Mouse (Mus musculus) liver, embryonic 13.5 days (tissue): ENCODE data around the gene Wnt7b. TPM values are rescaled to one million over a fixed set of nuclear protein-coding genes. Genes with fewer than 3 reads are reported as not detected.

Experiments used
- ATAC-seq: fragments of 200-750 bp; cut with Nextera tagmentation; 2 replicates; pipeline ENCODE4 v1.8.0; 2017; ENCODE audit warnings: low read depth, mild to moderate bottlenecking, moderate number of reproducible peaks, moderate library complexity
- DNase-seq: peaks from one replicate; pipeline ENCODE4 v3.0.0; 2022
- H3K27ac ChIP-seq: fragments of 300-500 bp; sonication (generic); 2 replicates; pipeline ENCODE4 v1.5.1; 2015; ENCODE audit warnings: moderate library complexity, mild to moderate bottlenecking, inconsistent platforms
- H3K27me3 ChIP-seq: fragments of 300-500 bp; sonication (generic); 2 replicates; pipeline ENCODE4 v1.6.1; 2015; ENCODE audit warnings: mild to moderate bottlenecking, inconsistent platforms
- H3K36me3 ChIP-seq: fragments of 300-500 bp; sonication (generic); 2 replicates; pipeline ENCODE4 v1.6.1; 2015; ENCODE audit warnings: mild to moderate bottlenecking, inconsistent platforms
- H3K4me1 ChIP-seq: fragments of 300-500 bp; sonication (generic); replicated peaks from 2 replicates; pipeline ENCODE4 v1.6.1; 2015; ENCODE audit warnings: inconsistent platforms
- H3K4me2 ChIP-seq: fragments of 300-500 bp; sonication (generic); 2 replicates; pipeline ENCODE4 v1.6.1; 2015; ENCODE audit warnings: inconsistent platforms, mild to moderate bottlenecking, moderate library complexity
- H3K4me3 ChIP-seq: fragments of 300-500 bp; sonication (generic); replicated peaks from 2 replicates; pipeline ENCODE4 v1.5.1; 2015; ENCODE audit warnings: mild to moderate bottlenecking, inconsistent platforms
- H3K9ac ChIP-seq: fragments of 300-500 bp; sonication (generic); 2 replicates; pipeline ENCODE4 v1.6.1; 2015; ENCODE audit warnings: mild to moderate bottlenecking, inconsistent platforms
- H3K9me3 ChIP-seq: fragments of 300-500 bp; sonication (generic); replicated peaks from 2 replicates; pipeline ENCODE4 v1.6.1; 2016; ENCODE audit warnings: inconsistent platforms
- WGBS: fragments of 180-500 bp; shearing (Covaris S2); methylation state at CpG from one replicate; pipeline ENCODE4 v1.1.7; 2015; ENCODE audit not compliant: insufficient replicate concordance; 5-methylcytosine and 5-hydroxymethylcytosine counted together
- polyA plus RNA-seq: library from polyadenylated mRNA; unstranded; fragments of >200 nt; fragmentation: Nextera tagmentation; extraction: Ambion mirVana; gene quantifications from 2 replicates; pipeline ENCODE4 v1.2.1, GENCODE M21; 2015

The Wnt7b gene
- polyA plus RNA-seq: 0.12 and 0.35 TPM in 2 replicates

DNA sequence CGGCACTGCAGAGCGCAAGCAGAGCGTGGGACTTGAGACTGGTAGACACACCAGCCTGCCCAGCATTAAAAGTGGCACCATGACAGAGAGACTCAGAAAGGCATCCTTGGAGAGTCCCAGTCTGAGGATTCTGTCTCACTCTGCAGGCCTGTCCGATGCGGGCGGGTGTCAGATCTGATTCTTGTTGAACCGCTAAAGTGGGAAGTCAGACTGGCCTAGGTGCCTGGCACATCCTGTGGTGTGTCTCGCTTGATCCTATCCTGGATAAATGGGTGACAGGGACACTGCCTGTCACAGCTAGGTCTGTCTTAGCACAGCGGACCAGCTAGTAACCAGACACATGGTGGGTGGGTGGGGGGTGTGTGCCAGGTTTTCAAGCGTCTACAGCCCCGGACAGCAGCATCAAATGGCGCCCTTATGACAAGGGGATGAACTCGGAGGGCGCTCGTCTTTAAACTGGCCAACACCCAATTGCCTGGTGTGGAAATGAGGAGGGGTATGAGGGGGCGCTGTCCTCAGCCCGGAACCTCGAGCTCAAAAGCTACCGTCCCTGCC lies at the start of gene Wnt7b:
TSS of gene Wnt7b (minus strand) at position 118 of the 555 bp plus-strand sequence.
- Histone ChIP-seq H3K36me3 (no peaks in the 10 kb centered on the region), H3K4me1 (peaks cover 7% of the 10 kb centered on the region; the same call in 1 of the 2 replicates), H3K27me3 (peaks cover 90% of the 10 kb centered on the region), H3K9me3 (no peaks in the 10 kb centered on the region), H3K27ac (no peak within 1 kb of the TSS), H3K4me3 (peak within 1 kb of the TSS; percentile 46), H3K9ac (no peak within 1 kb of the TSS), H3K4me2 (peak within 1 kb of the TSS; percentile 60)
- DNase-seq (no peak), ATAC-seq (no peak)
- 7% methylated on average over 19 of the region's 19 CpGs for WGBS

DNA sequence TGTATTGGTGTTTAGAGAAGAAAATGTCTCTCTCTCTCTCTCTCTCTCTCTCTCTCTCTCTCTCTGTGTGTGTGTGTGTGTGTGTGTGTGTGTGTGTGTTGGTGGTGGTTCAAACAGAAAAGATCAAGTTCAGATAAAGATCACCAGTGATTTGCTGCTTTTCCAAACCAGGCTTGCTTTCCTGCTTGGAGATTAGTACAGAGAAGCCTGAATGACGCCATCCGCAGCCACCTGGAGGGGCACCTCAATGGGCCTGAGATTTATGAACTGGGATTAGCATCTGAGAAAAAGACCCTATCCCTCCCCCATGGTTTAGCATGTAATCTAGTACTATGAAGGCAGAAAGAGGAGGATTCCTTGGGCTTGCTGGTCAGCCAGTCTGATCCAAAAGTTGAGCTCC lies 49.3 kb upstream of the Wnt7b start:
- WGBS: 67% methylated on average over 2 of the region's 2 CpGs
- Histone ChIP-seq H3K36me3 (no peaks in the 10 kb centered on the region), H3K9me3 (no peaks in the 10 kb centered on the region), H3K4me3 (no peak overlapping the region), H3K27me3 (peaks cover 34% of the 10 kb centered on the region), H3K9ac (no peak overlapping the region), H3K27ac (no peak overlapping the region), H3K4me1 (peaks cover 19% of the 10 kb centered on the region), H3K4me2 (no peak overlapping the region)
- ATAC-seq (no peak), DNase-seq (no peak)

DNA sequence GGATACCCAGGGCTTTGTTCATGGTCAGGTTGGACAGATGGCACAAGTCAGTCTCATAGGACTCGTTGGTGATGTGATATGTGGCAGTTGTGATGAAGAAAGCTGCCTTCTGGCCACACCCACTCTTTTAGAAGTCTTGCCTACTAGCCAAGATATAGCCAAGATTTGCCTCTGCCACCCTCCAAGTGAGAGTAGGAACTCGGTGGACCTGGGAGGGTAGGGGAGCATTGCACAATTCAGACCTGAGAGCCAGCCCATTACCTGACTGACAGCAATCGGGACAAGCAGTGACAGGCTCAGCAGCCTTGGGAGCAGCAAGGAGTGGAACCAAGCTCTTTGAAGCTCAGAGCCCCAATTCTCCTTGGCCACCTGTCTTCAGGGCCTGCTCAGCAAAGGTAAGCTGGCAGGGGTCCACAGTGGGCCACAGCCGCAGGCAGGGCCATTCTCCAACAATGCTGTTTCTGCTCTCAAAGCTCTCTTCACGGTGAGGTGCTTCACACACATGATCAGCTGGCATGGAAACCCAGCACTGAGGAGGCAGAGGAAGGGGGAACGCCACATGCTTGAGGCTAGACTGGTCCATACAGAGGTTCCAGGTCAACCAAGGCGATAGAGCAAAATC lies 47.8 kb upstream of the Wnt7b start:
- peaks cover 50% of the 10 kb centered on the region for H3K27me3 ChIP-seq
- no peak overlapping the region for H3K4me3 ChIP-seq
- 63% methylated on average over 7 of the region's 7 CpGs for WGBS
- H3K4me2 ChIP-seq: no peak overlapping the region
- no peaks in the 10 kb centered on the region for H3K36me3 ChIP-seq
- peaks cover 14% of the 10 kb centered on the region for H3K4me1 ChIP-seq
- H3K9ac ChIP-seq: no peak overlapping the region
- H3K9me3 ChIP-seq: no peaks in the 10 kb centered on the region
- no peak for DNase-seq
- no peak overlapping the region for H3K27ac ChIP-seq
- no peak for ATAC-seq

DNA sequence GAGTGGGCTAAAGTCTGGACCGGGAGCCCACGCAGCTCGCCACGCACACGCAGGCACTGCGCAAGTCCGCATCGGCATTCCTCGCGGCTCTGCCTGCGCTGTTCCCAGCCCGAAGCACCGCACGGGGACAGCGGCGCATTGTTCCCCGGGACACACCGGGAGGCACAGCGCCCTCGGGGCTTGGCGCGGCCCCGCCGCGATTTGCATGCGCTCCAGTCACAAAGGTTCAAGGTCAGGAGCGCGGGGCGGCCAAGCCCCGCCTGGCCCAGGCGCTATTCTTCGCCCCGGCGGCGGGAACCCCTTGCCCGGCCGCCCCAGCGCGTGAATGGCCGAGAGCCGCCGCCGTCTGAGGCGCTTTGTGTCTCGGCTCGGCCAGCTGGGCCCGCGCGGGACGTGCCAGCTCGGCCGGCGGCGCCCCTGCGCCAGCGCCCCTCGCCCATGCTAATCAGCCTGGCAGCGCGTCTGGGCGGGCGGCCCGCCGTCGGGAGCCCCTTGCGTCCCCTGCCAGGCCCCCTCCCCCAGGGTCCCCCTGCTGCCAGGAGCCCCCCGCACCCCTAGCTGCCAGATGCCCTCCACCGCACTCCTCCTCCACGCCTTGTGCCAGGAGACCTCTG lies 43.5 kb upstream of the Wnt7b start:
- no peaks in the 10 kb centered on the region for H3K36me3 ChIP-seq
- WGBS: 3% methylated on average over 66 of the region's 68 CpGs
- peaks cover 89% of the 10 kb centered on the region for H3K27me3 ChIP-seq
- peak overlapping the region; percentile 52 for H3K4me2 ChIP-seq
- H3K4me3 ChIP-seq: peak overlapping the region; percentile 35
- DNase-seq: no peak
- no peak for ATAC-seq
- no peaks in the 10 kb centered on the region for H3K9me3 ChIP-seq
- 0 out of 2 replicates have a peak, but pooled peaks cover 5% of the 10 kb centered on the region for H3K4me1 ChIP-seq
- no peak overlapping the region for H3K27ac ChIP-seq
- 0 out of 2 replicates have a peak overlapping the region, but pooled peaks have one; percentile 13 for H3K9ac ChIP-seq

DNA sequence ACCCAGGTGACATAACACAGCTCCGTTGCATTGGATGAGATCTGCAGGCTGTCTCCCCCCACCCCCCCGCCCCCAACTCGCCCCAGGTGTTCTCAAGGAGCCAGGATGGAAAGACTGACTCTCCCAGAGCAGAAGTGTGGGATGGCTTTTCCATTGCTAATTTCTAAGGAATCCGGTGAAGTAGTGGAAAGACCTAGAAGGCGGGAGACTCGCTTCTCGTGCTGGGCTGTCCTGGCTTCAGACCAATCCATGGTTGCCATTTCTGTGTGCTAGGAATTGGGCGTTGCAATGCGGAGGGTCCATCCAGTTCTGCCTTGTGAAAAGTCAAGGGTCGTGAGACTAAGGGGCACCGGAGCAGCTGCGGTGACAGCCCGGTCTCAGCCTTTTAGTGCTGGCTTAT lies 39.9 kb upstream of the Wnt7b start:
- H3K9me3 ChIP-seq: 0 out of 2 replicates have a peak, but pooled peaks cover 2% of the 10 kb centered on the region
- ATAC-seq: no peak
- 0 out of 2 replicates have a peak, but pooled peaks cover 5% of the 10 kb centered on the region for H3K4me1 ChIP-seq
- H3K4me3 ChIP-seq: no peak overlapping the region
- peaks cover 69% of the 10 kb centered on the region for H3K27me3 ChIP-seq
- H3K4me2 ChIP-seq: no peak overlapping the region
- H3K9ac ChIP-seq: no peak overlapping the region
- no peak for DNase-seq
- H3K36me3 ChIP-seq: no peaks in the 10 kb centered on the region
- no peak overlapping the region for H3K27ac ChIP-seq
- WGBS: 63% methylated on average over 13 of the region's 13 CpGs

DNA sequence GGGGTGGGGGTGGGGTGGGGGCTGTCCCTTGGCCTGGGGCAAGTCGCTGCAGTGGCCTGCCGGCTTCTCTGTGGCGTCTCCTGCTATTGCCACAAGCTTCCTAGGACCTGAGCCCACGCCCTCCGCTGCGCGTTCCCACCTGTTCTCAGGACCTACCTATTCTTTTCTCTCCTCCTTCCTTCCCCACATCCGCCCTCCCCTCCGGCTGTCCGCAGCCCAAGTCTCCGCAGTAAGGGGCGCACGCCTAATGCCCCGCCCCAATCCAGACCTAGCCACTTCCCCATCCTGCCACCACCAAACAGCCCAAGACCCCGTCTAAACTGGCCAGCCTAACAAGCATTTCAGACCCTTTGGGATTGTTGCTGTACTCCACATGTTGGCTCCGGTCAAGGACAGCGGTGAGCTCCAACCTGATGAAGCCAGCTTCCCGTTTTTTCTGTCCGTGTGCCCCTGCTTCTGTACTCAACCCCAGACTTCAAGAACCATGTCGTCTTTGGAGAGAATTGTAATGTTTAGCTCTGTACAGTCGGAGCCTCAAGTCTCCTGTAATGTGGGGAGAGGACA lies 33.3 kb upstream of the Wnt7b start:
- Histone ChIP-seq H3K36me3 (no peaks in the 10 kb centered on the region), H3K27ac (no peak overlapping the region), H3K9me3 (0 out of 2 replicates have a peak, but pooled peaks cover 2% of the 10 kb centered on the region), H3K4me2 (no peak overlapping the region), H3K4me3 (no peak overlapping the region), H3K9ac (no peak overlapping the region), H3K4me1 (0 out of 2 replicates have a peak, but pooled peaks cover 2% of the 10 kb centered on the region), H3K27me3 (peaks cover 28% of the 10 kb centered on the region)
- WGBS: 20% methylated on average over 21 of the region's 21 CpGs
- DNase-seq (no peak), ATAC-seq (no peak)

DNA sequence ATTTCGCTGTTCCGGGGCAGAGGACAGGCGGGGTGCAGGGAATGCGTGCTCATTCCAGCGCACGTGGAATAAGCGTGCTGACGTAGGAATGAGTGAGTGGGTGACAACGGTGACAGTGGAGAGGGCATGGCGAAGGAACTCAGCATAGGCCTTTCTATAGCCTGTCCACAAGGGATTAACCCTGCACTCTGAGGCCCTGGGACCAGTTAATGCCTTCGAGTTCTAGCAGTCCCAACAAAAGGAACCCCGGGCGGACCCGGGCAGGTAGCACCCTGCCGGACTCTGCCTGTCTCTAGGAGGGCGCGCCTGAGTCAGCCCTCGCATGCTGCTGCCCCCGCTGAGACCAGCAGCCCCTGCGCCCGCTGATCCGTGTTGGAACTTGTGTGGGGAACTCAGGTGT lies 32.8 kb upstream of the Wnt7b start:
- H3K4me2 ChIP-seq: no peak overlapping the region
- 0 out of 2 replicates have a peak, but pooled peaks cover 2% of the 10 kb centered on the region for H3K9me3 ChIP-seq
- H3K36me3 ChIP-seq: no peaks in the 10 kb centered on the region
- H3K4me1 ChIP-seq: 0 out of 2 replicates have a peak, but pooled peaks cover 2% of the 10 kb centered on the region
- 38% methylated on average over 22 of the region's 22 CpGs for WGBS
- H3K9ac ChIP-seq: no peak overlapping the region
- no peak overlapping the region for H3K4me3 ChIP-seq
- no peak overlapping the region for H3K27ac ChIP-seq
- ATAC-seq (no peak), DNase-seq (no peak)
- peaks cover 25% of the 10 kb centered on the region for H3K27me3 ChIP-seq

DNA sequence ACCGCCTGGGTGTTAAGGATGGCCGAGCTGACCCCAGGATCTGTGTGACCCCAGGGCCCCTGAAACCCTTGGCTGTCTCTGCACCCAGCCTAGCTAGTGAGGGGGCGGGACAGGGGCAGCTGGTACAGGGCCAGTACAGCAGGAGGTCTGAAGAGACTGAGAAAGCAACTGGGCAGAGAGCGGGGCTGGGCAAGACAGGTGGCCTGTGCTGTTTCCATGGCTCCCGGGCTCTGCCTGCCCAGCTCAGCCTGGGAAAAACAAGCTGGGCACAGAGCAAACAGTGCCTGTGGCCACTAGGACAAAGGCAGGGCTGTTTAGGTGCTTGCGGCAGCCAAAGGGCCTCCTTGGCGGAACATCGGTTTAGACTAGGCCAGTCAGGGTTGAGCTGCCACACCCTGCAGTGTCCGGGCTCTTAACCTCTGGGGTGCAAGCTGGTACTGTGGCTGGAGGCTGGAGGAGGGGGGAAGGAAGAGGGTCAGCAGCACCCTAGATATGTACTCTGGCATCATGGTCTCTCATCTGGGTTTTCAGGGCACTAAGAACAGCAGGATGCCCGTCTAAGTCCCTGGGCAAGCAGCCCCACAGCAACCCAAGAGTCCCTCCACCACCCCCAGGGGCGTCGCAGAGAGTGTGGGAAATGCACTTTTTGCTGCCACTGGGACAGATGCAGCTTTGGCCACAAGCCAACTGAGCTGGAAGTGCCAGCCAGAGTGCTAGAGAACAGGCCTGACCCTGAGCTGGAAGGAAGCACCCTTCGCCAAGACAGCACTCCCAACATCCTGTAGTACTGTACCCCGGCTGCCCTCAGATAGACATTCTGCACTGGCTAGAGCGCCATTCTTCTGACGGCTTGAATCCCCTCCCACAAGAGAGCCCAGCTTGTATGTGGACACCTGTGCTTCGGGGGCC lies 31.3 kb upstream of the Wnt7b start:
- no peak overlapping the region for H3K9ac ChIP-seq
- H3K36me3 ChIP-seq: no peaks in the 10 kb centered on the region
- ATAC-seq (0 out of 2 replicates have a peak, but pooled peaks have one; percentile 17), DNase-seq (no peak)
- H3K4me1 ChIP-seq: 0 out of 2 replicates have a peak, but pooled peaks cover 2% of the 10 kb centered on the region
- no peak overlapping the region for H3K27ac ChIP-seq
- H3K27me3 ChIP-seq: peaks cover 25% of the 10 kb centered on the region
- H3K9me3 ChIP-seq: 0 out of 2 replicates have a peak, but pooled peaks cover 1% of the 10 kb centered on the region
- H3K4me3 ChIP-seq: no peak overlapping the region
- H3K4me2 ChIP-seq: no peak overlapping the region
- WGBS: 69% methylated on average over 17 of the region's 17 CpGs

DNA sequence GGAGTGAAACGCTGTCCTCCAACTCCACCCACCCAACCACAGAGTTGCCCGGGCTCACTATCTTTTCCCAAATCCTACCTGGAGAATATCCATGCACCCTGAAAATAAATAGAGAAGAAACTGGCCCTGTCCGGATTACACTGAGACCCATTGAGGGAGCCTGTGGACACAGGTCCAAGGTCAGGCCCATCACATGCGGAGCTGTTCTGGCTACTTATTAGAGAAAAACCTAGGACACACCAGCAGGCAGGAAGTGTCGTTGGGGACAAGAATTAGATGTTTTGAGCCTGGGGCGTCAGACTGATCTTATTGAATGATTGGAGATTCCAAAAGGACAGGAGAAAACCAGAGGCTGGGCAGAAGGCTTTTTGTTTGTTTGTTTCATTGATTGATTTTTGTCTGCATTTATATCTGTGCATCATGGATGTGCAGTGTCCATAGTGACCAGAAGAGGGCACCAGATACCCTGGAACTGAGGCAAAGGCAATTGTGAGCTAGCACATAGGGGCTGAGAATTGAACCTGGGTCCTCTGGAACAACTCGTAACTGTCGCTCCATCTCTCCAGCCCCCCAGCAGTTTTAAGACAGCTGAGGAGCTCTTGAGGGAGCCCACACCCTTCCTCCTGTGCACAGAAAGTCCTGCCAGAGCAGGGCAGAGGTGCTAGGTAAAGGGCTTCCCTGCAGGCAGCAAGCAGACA lies 30.5 kb upstream of the Wnt7b start:
- Histone ChIP-seq H3K27me3 (peaks cover 25% of the 10 kb centered on the region), H3K36me3 (no peaks in the 10 kb centered on the region), H3K9ac (no peak overlapping the region), H3K27ac (no peak overlapping the region), H3K9me3 (no peaks in the 10 kb centered on the region), H3K4me3 (no peak overlapping the region), H3K4me1 (0 out of 2 replicates have a peak, but pooled peaks cover 2% of the 10 kb centered on the region), H3K4me2 (no peak overlapping the region)
- ATAC-seq: no peak
- 56% methylated on average over 8 of the region's 8 CpGs for WGBS
- DNase-seq: no peak
